Mouse (Mus musculus) c-Kit-positive CD71-positive TER-119-negative erythroid progenitor cells, embryonic 14.5 days (primary cell): ENCODE data around the gene Sgpp1.
"Not testable (repeated sequence)": the region's sequence is repeated elsewhere in the genome, so short reads cannot be mapped to it uniquely, and the experiment has no call there.

Experiments used
- DNase-seq: peaks from one replicate; pipeline ENCODE4 v3.0.0-alpha.2; 2013; ENCODE audit warnings: low read depth

The Sgpp1 gene

DNA sequence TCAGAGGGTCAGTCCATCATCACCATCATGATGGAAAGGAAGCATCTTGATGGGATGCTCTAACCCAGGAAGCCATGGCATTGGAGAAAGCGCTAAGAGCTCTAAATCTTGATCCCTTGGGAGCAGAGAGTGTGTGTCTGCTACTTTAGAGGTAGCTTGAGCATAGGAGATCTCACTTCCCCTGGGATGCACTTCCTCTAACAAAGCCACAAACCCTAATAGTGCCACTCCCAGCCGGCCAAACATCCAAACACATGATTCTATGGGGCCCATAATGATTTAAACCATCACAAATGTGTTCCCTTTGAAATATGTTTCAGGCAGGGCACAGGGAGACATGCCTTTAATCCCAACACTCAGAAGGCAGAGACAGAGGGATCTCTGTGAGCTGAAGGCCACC, 46.5 kb downstream of the Sgpp1 start:
- DNase-seq: no peak

DNA sequence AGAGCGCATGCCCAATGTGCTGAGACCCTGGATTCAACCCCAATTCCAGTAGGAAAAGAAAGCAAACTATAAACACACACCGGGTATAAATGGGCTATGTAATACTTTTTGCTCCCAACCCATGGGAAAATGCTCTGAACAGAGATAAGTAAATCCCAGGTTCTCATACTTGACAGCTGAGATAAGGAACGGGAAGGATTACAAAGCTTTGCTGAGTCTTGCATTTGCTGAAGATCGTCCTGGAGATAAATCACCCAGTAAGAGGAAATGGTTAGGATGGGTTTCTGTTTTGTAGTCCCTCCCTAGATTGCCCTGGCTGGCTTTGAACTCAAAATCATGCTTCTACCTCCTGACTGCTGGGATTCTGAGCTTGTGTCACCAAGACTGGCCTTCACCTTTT, 48.2 kb downstream of the Sgpp1 start:
- no peak for DNase-seq

- not testable (repeated sequence) for DNase-seq
Observed at GRCm38 (mm10) chr12:75684026-75684425, 51.5 kb downstream of the Sgpp1 start.

DNA sequence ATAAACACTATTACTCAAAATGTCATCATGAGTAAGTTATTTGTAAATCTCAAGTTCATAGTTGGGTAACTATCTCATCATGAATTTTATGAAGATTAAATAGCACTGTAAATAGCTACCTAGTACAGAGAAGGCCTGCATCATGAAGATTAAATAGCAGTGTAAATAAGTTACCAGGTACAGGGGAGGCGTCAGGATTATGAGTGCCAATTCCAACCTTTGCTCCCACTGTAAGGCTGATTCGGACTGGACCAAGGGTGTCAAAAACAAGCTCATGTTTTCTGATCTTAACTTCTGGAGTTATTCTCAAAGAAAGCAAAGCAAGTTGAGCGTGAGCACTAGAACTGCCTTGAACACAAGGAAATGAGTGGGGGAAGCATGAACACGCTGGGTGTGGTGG, 51.9 kb downstream of the Sgpp1 start:
- DNase-seq: no peak

DNA sequence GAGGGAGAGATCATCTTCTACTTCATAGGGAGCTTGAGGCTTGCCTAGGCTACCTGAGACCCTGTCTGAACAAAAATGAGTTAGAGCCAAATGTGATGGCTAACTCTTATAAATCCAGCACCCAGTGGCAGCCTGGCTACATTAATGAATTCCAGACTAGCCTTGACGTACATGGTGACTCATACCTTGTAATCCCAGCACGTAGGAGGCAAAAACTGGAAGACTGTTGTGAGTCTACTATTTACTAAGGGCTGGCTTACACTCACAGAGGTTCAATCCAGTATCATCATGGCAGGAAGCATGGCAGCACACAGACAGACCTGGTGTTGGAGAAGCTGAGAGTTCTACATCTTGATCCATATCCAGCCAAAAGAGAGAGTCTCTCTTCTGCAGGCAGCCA, 52.7 kb downstream of the Sgpp1 start:
- no peak for DNase-seq

DNA sequence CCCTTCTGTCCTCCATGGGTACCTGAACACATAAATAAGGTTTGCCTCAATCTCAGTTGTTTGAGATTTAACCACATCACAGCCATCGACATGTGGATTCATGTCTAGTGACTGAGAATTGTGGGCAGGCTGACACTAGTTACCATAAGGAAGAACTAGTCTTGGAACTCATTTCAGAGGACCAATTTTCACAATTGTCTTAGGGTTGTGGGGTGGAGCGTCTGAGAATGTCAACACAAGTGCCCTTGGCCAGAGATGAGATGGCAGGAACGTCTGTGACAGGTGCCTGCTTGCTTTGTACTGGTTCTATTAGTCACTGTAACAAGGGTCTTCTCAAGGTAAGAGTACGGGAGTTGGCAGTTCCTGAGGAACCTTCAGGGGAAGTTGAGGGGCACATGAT, 54.4 kb downstream of the Sgpp1 start:
- DNase-seq: no peak

DNA sequence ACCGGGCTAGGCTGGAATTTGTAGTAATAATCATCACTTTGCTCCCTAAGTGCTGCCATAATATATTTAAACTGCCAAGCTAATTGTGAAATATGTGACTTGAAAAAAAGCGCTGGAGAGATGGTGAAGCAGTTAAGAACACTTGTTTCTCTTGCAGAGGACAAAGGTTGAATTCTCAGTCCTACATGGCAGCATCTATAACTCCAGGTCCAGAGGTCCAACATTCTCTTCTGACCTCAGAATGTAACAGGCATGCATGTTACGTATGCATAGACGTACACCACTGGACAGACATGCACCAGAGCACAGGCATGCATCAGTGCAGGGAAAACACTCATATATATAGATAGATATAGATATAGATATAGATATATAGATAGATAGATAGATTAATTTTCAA, 57.1 kb downstream of the Sgpp1 start:
- no peak for DNase-seq

DNA sequence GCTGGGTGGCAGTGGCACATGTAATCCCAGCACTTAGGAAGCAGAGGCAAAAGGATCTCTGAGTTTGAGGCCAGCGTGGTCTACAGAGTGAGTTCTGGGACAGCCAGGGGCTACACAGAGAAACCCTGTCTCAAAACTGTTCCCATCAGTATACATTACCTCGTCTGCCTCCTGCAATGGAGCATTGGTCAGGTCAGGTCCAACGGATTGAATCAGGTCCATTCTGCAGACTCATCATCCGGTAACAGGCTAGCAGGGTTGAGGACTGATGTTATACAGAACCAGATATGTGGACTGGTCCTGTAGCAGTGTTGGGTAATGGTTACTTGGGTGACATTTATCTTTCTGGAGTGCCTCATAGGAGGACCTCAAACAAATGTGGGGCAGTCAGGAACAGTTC, 62.9 kb downstream of the Sgpp1 start:
- no peak for DNase-seq

DNA sequence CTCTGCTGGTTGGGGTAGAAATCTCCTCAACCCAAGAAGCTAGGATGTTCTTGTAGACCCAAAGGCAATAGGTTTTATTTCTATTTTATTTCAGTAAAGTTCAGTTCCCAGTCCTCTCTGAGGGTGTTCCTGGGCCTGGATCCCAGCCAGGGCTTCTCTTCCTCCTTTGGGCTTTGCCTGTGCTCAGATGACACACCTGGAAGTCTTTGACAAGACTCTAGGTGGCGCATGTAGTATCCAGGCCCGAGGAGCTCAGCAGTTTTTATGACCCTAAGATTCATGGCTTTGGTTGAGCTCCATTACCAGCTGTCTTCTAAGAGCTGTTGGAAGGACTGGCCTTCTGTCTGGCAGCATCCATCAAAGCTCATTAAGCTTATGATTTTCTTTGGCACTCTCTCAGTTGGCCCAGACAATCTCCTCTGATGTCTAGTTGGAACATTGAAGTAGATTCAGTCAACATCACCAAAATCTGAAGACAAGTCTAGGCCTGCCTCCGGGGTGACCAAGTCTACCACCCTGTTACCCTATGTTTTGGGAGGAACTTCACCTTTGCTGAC, 63.7 kb downstream of the Sgpp1 start:
- no peak for DNase-seq

DNA sequence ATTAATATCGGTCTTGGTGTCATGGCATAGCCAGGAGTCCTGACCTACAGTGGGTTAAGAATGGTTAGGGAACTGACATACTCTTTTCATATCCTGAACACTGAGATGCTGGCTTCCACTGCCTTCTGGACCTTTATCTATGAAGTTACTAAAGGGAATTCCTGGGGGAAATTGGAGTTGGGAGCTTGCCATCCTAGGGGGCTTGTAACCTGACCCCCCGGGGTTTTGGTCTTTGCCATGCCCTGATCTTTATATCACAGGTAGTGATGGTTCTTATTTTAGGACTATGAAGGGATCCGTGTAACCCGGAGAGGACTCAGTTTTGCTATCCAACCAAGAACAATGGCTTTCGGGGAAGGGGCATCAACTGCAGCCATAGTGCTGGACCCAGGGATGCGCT, 64.9 kb downstream of the Sgpp1 start:
- DNase-seq: no peak

DNA sequence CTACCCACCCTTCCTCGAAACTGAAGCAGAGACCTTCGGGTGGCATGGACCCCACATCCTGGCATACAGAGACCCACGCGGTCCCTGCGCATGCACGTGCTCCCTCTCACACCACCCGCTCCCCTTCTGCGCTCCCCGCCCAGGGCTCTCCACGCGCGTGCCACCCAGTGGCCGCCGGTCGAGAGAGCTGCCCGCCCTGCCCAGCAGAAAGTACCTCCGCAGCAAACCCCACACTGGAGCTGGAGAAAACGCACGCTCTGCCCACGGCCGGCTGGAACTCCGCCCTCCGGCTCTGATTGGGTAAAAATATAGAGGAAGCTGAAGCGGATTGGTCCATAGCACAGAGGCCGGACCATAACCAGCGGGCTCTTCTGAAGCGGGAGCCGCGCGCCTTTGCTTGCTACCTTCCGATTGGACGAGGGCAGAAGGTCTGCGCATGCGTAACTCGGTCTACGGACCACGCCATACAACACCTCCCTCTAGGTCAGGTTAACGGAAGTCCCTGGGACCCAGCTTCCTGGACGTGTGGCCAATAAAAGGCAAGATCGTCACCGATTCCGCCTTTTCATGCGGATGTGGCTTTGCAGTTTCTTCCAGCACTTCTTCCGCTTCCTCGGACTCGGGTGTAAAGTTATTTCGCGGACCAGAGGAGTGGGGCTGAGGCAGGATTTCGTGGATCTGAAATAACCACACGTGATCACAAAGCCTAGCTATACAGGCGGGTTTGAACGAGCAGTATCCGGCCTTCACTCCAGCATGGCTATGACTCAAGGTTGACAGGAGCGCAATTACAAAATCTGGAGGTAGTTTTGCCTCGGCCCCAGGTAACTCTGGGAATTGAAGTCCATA, 66.0 kb downstream of the Sgpp1 start, which contains the start of gene Wdr89:
Gene Wdr89, minus strand, starts transcription at position 280 of the 849 bp plus-strand sequence.
- peak; percentile 99 for DNase-seq

DNA sequence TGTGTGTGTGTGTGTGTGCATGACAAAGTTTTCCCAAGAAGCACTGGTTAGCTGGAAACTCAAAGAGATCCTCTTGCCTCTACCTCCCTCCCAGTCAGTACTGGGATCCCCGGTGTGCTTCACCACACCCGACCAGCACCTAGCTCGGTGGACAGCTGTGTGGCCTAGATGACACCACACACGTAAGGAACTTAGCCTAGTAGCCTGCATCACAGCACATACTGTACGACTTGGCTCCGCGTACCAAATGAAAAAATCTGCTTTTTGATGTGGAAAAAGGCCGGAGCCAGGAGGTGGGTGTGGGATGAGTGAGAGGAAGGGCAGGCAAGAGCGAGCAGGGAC, 66.6 kb downstream of the Sgpp1 start:
- peak; percentile 34 for DNase-seq

GRCm38 (mm10) chr12:75668221-75668620, 67.3 kb downstream of the Sgpp1 start:
- no peak for DNase-seq

GRCm38 (mm10) chr12:75666939-75667338, 68.6 kb downstream of the Sgpp1 start:
- DNase-seq: no peak

- DNase-seq: no peak
Observed at GRCm38 (mm10) chr12:75664516-75664810, 71.1 kb downstream of the Sgpp1 start.
